Mouse (Mus musculus) testis, adult 2 months (tissue): Measurements from ENCODE around the gene Klf15.

ENCODE experiments used
- CTCF ChIP-seq: fragments of 200-500 bp; IDR thresholded peaks from 2 replicates; pipeline ENCODE4 v1.5.1; 2012; ENCODE audit warnings: low read depth, mild to moderate bottlenecking, inconsistent platforms, low read length, moderate library complexity; ENCODE audit not compliant: control insufficient read depth, insufficient read depth, insufficient replicate concordance
- POLR2A ChIP-seq: fragments of 200-500 bp; IDR thresholded peaks from 2 replicates; pipeline ENCODE4 v1.6.1; 2012; ENCODE audit warnings: low read depth, mild to moderate bottlenecking, inconsistent platforms, low read length, moderate library complexity; ENCODE audit not compliant: control insufficient read depth

GRCm38 (mm10) chr6:90513074-90513856 lies 50.9 kb downstream of the Klf15 start:
- no peak for TF ChIP-seq CTCF
- no peak for TF ChIP-seq POLR2A
